Mouse (Mus musculus) left cerebral cortex, postnatal 25 days (tissue): ENCODE results near the gene Egfem1. TPM values are rescaled to one million over a fixed set of nuclear protein-coding genes. Genes with fewer than 3 reads are reported as not detected.
A peak's percentile ranks its signal among the peaks of the same experiment; 100 is the strongest.

Experiments used
- DNase-seq, 2 experiments: peaks; one replicate each; pipeline ENCODE4 v3.0.0; 2022; ENCODE audit warnings: low spot score in 2 of 2, mixed read lengths in 1 of 2
- intact Hi-C: fragments of 180-260 bp; cut with DNase I; formaldehyde crosslinking; loops from one replicate; pipeline ENCODE4 v1.15.1; 2025
- microRNA-seq, 2 experiments: library from miRNA; unstranded; fragments of <30 nt; microRNA quantifications; one replicate each; pipeline ENCODE4 v1.2.0; 2022
- total RNA-seq, 2 experiments: library from RNA; stranded (reverse); gene quantifications; 2 replicates each; pipeline ENCODE4 v1.2.3; 2021

The Egfem1 gene
- total RNA-seq, 2 experiments from 2014 or later: 17.2 to 18.5 TPM

- no peak for DNase-seq
- intact Hi-C loops: no loop called here
These were observed 649.7 kb downstream of the Egfem1 start for GRCm38 (mm10) chr3:29731509-29731908.

GRCm38 (mm10) chr3:29732626-29733025 is 650.8 kb downstream of the Egfem1 start:
- DNase-seq: no peak
- intact Hi-C loops: no loop called here

GRCm38 (mm10) chr3:29734251-29734650 is 652.4 kb downstream of the Egfem1 start:
- no peak for DNase-seq
- intact Hi-C loops: no loop called here

GRCm38 (mm10) chr3:29739292-29739691 is 657.5 kb downstream of the Egfem1 start:
- DNase-seq: peak in 1 of 2 experiments; percentile 24
- intact Hi-C loops: no loop called here

Small RNA genes within 50 kb of the gene (microRNA-seq; reads per million reads assigned to microRNA genes)
- gene Mir21b: 0 reads per million in 2 experiments
- 20.2 to 42.1 reads per million in 2 experiments for gene Mir551b

Other genes starting within 250 kb of the Egfem1 start
- not detected for gene Gm1527, start 189.4 kb upstream of the Egfem1 start, total RNA-seq